Mouse (Mus musculus): ENCODE results near the gene Plcg2.

- no peak for TF ChIP-seq POLR2A (IDR thresholded peaks at IDR 0.05; ENCODE audit: low read depth, low read length)
- no peak for TF ChIP-seq CTCF (IDR thresholded peaks at IDR 0.05; ENCODE audit: borderline replicate concordance, insufficient read depth, low read length)
Measured at GRCm38 (mm10) chr8:117547945-117548344, 49.9 kb downstream of the Plcg2 start.
